Mouse (Mus musculus): ENCODE measurements around the gene Tmem151b.

Gene Tmem151b

GRCm38 (mm10) chr17:45585725-45586448 is 36.4 kb upstream of the Tmem151b start:
- no peaks in the 10 kb centered on the region for H3K27me3 ChIP-seq (ENCODE audit: insufficient read depth, low read length)
- no peaks in the 10 kb centered on the region for H3K9me3 ChIP-seq (ENCODE audit: low read length)
- H3K36me3 ChIP-seq (ENCODE audit: insufficient read depth, low read length) = peaks cover 80% of the 10 kb centered on the region
- TF ChIP-seq CTCF (conservative IDR thresholded peaks at IDR 0.05; ENCODE audit: low read length) = no peak
- H3K4me1 ChIP-seq (replicated peaks; ENCODE audit: low read depth, low read length) = peaks cover 94% of the 10 kb centered on the region
- peak overlapping the region; percentile 63 for H3K4me3 ChIP-seq (replicated peaks; ENCODE audit: low read length)

GRCm38 (mm10) chr17:45584939-45585678 is 35.6 kb upstream of the Tmem151b start:
- H3K9me3 ChIP-seq (ENCODE audit: low read length) = no peaks in the 10 kb centered on the region
- H3K36me3 ChIP-seq (ENCODE audit: insufficient read depth, low read length) = peaks cover 73% of the 10 kb centered on the region
- peaks cover 92% of the 10 kb centered on the region for H3K4me1 ChIP-seq (replicated peaks; ENCODE audit: low read depth, low read length)
- H3K27me3 ChIP-seq (ENCODE audit: insufficient read depth, low read length) = no peaks in the 10 kb centered on the region
- H3K4me3 ChIP-seq (replicated peaks; ENCODE audit: low read length) = peak overlapping the region; percentile 63
- no peak for TF ChIP-seq POU5F1 (IDR thresholded peaks at IDR 0.05; ENCODE audit: borderline replicate concordance, low read length)
- TF ChIP-seq CTCF (conservative IDR thresholded peaks at IDR 0.05; ENCODE audit: low read length) = peak; percentile 97
- TF ChIP-seq NANOG (IDR thresholded peaks at IDR 0.05; ENCODE audit: borderline replicate concordance, low read length) = no peak

GRCm38 (mm10) chr17:45584096-45584896 is 34.8 kb upstream of the Tmem151b start:
- Histone ChIP-seq H3K4me1 (replicated peaks; ENCODE audit: low read depth, low read length) (peaks cover 92% of the 10 kb centered on the region), H3K27me3 (ENCODE audit: insufficient read depth, low read length) (no peaks in the 10 kb centered on the region), H3K4me3 (replicated peaks; ENCODE audit: low read length) (peak overlapping the region; percentile 63), H3K36me3 (ENCODE audit: insufficient read depth, low read length) (peaks cover 64% of the 10 kb centered on the region), H3K9me3 (ENCODE audit: low read length) (no peaks in the 10 kb centered on the region)
- TF ChIP-seq CTCF (conservative IDR thresholded peaks at IDR 0.05; ENCODE audit: low read length) = no peak

GRCm38 (mm10) chr17:45582715-45583355 is 33.4 kb upstream of the Tmem151b start:
- Histone ChIP-seq H3K4me3 (replicated peaks; ENCODE audit: low read length) (no peak overlapping the region), H3K27me3 (ENCODE audit: insufficient read depth, low read length) (no peaks in the 10 kb centered on the region), H3K36me3 (ENCODE audit: insufficient read depth, low read length) (peaks cover 50% of the 10 kb centered on the region), H3K4me1 (replicated peaks; ENCODE audit: low read depth, low read length) (peaks cover 92% of the 10 kb centered on the region), H3K9me3 (ENCODE audit: low read length) (no peaks in the 10 kb centered on the region)
- TF ChIP-seq POU5F1 (IDR thresholded peaks at IDR 0.05; ENCODE audit: borderline replicate concordance, low read length) (no peak), CTCF (conservative IDR thresholded peaks at IDR 0.05; ENCODE audit: low read length) (peak; percentile 52)

GRCm38 (mm10) chr17:45582188-45582587 is 32.7 kb upstream of the Tmem151b start:
- Histone ChIP-seq H3K27me3 (ENCODE audit: insufficient read depth, low read length) (no peaks in the 10 kb centered on the region), H3K4me1 (replicated peaks; ENCODE audit: low read depth, low read length) (peaks cover 94% of the 10 kb centered on the region), H3K36me3 (ENCODE audit: insufficient read depth, low read length) (peaks cover 43% of the 10 kb centered on the region), H3K9me3 (ENCODE audit: low read length) (no peaks in the 10 kb centered on the region), H3K4me3 (replicated peaks; ENCODE audit: low read length) (no peak overlapping the region)
- TF ChIP-seq CTCF (conservative IDR thresholded peaks at IDR 0.05; ENCODE audit: low read length) = no peak
- no peak for TF ChIP-seq NANOG (IDR thresholded peaks at IDR 0.05; ENCODE audit: borderline replicate concordance, low read length)
- TF ChIP-seq POU5F1 (IDR thresholded peaks at IDR 0.05; ENCODE audit: borderline replicate concordance, low read length) = no peak

GRCm38 (mm10) chr17:45581567-45581983 is 32.1 kb upstream of the Tmem151b start:
- no peaks in the 10 kb centered on the region for H3K9me3 ChIP-seq (ENCODE audit: low read length)
- H3K4me1 ChIP-seq (replicated peaks; ENCODE audit: low read depth, low read length) = peaks cover 94% of the 10 kb centered on the region
- peaks cover 37% of the 10 kb centered on the region for H3K36me3 ChIP-seq (ENCODE audit: insufficient read depth, low read length)
- H3K27me3 ChIP-seq (ENCODE audit: insufficient read depth, low read length) = no peaks in the 10 kb centered on the region
- no peak for TF ChIP-seq NANOG (IDR thresholded peaks at IDR 0.05; ENCODE audit: borderline replicate concordance, low read length)
- peak; percentile 97 for TF ChIP-seq CTCF (conservative IDR thresholded peaks at IDR 0.05; ENCODE audit: low read length)
- no peak overlapping the region for H3K4me3 ChIP-seq (replicated peaks; ENCODE audit: low read length)

GRCm38 (mm10) chr17:45580958-45581477 is 31.5 kb upstream of the Tmem151b start:
- no peak for TF ChIP-seq POU5F1 (IDR thresholded peaks at IDR 0.05; ENCODE audit: borderline replicate concordance, low read length)
- no peak for TF ChIP-seq NANOG (IDR thresholded peaks at IDR 0.05; ENCODE audit: borderline replicate concordance, low read length)
- Histone ChIP-seq H3K4me1 (replicated peaks; ENCODE audit: low read depth, low read length) (peaks cover 95% of the 10 kb centered on the region), H3K36me3 (ENCODE audit: insufficient read depth, low read length) (peaks cover 32% of the 10 kb centered on the region), H3K4me3 (replicated peaks; ENCODE audit: low read length) (0 out of 2 replicates have a peak overlapping the region, but pooled peaks have one; percentile 45), H3K9me3 (ENCODE audit: low read length) (no peaks in the 10 kb centered on the region), H3K27me3 (ENCODE audit: insufficient read depth, low read length) (no peaks in the 10 kb centered on the region)

- no peaks in the 10 kb centered on the region for H3K27me3 ChIP-seq (ENCODE audit: insufficient read depth, low read length)
- H3K4me3 ChIP-seq (replicated peaks; ENCODE audit: low read length) = peak overlapping the region; percentile 41
- H3K9me3 ChIP-seq (ENCODE audit: low read length) = no peaks in the 10 kb centered on the region
- peaks cover 96% of the 10 kb centered on the region for H3K4me1 ChIP-seq (replicated peaks; ENCODE audit: low read depth, low read length)
- H3K36me3 ChIP-seq (ENCODE audit: insufficient read depth, low read length) = peaks cover 17% of the 10 kb centered on the region
- TF ChIP-seq POU5F1 (IDR thresholded peaks at IDR 0.05; ENCODE audit: borderline replicate concordance, low read length) (no peak), NANOG (IDR thresholded peaks at IDR 0.05; ENCODE audit: borderline replicate concordance, low read length) (no peak), CTCF (conservative IDR thresholded peaks at IDR 0.05; ENCODE audit: low read length) (no peak)
Measured at GRCm38 (mm10) chr17:45579554-45579953, 30.1 kb upstream of the Tmem151b start.
